Mouse (Mus musculus) E14TG2a.4 (cell line): Measurements from ENCODE around the gene Phf20.

Source experiments
- CTCF ChIP-seq: conservative IDR thresholded peaks from 2 replicates; pipeline ENCODE4 v1.5.1; 2014; ENCODE audit warnings: low read length
- NANOG ChIP-seq: IDR thresholded peaks from 2 replicates; pipeline ENCODE4 v1.6.1; 2014; ENCODE audit warnings: borderline replicate concordance, low read length, mixed read lengths
- POU5F1 ChIP-seq: IDR thresholded peaks from 2 replicates; pipeline ENCODE4 v1.6.1; 2014; ENCODE audit warnings: low read length, borderline replicate concordance

DNA sequence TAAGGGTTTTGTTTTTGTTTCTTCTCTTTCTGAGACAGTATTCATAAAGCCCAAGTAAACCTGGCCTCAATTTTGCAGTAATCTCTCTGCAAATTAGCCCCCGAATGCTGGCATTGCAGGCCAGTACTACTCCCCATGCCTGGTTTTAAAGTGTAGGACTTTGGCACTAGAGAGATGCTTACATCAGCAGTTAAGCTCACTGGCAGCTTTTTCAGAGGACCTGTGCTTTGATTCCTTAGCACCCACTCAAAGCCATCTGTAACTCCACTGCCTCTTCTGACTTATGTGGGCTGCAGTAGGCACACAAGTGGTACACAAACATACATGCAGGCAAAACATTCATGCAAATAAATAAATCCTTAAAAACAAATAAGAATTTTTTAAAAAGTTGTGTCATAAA is 55.0 kb downstream of the Phf20 start:
- TF ChIP-seq CTCF (no peak), NANOG (no peak), POU5F1 (no peak)
